Mouse (Mus musculus): ENCODE measurements around the gene Gm3373. TPM values are rescaled to one million over a fixed set of nuclear protein-coding genes. Genes with fewer than 3 reads are reported as not detected.
"Not testable (repeated sequence)": the region's sequence is repeated elsewhere in the genome, so short reads cannot be mapped to it uniquely, and the experiment has no call there.

The Gm3373 gene
- polyA plus RNA-seq (2016; fragmentation: Nextera tagmentation; extraction: Ambion mirVana), result 0.17 and 0.75 TPM in 2 replicates

DNA sequence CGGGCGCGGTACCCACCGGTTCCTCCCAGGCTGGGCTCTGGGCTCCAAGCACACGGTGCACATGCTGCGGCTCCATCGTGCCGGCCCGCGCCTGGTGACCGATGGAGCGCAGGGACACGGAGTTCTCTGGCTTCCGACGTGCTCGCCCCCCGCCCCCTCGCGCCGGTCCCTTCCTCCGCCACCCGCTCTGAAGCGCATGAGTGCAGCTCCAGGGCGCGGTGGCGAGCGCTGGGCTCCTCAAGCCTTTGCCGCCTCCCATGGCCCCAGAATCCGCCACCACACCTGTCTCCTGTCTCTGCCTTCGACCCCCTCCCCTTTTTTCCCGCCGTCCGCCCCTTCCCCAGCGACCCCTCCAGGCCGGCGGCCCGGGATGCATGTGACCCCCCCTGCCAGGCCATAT, at the start of gene Gm3373:
Gm3373 (minus strand) TSS at position 101 of the 400 bp plus-strand sequence.
- H3K4me2 ChIP-seq (replicated peaks); H3K4me3 ChIP-seq; H3K9me3 ChIP-seq (replicated peaks); ATAC-seq (ENCODE audit: low FRiP score); H3K27ac ChIP-seq; H3K36me3 ChIP-seq; H3K9ac ChIP-seq; H3K27me3 ChIP-seq; H3K4me1 ChIP-seq: not testable (repeated sequence)
- WGBS, result no CpG with 5 or more reads among the region's 37 CpGs

DNA sequence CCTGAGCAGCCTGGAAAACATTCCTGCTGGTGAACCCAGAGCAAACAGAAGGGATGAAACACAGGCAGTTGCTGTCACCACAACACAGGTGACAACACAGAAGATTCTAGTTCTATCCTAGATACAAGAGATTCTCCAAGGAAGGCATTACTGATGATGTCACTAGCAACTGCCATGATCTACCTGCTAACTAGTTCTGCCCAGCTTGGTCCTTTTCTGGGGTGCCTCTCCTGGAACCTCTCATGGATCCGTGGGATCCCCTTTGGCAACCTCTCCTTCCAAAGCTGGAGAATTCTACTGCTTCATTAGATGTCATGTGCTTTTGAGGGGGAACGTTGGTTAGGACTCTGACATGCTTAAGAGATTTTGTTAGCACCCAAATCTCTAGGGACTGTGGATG, 54.0 kb downstream of the Gm3373 start, which contains the start of gene Gm9603:
Gm9603 (minus strand) TSS at position 101 of the 400 bp plus-strand sequence.
- not testable (repeated sequence) for H3K36me3 ChIP-seq; H3K4me1 ChIP-seq; H3K9me3 ChIP-seq (replicated peaks); H3K4me3 ChIP-seq; H3K27me3 ChIP-seq; ATAC-seq (ENCODE audit: low FRiP score); H3K4me2 ChIP-seq (replicated peaks); H3K9ac ChIP-seq; H3K27ac ChIP-seq
- no CpG with 5 or more reads among the region's 2 CpGs for WGBS

Other genes starting within 250 kb of the Gm3373 start
- gene Gm3488, start 239.9 kb downstream of the Gm3373 start, polyA plus RNA-seq (2016; fragmentation: Nextera tagmentation; extraction: Ambion mirVana), result 3.7 and 4.4 TPM in 2 replicates
- not detected in 2 replicates for gene Gm3532, start 203.1 kb downstream of the Gm3373 start, polyA plus RNA-seq (2016; fragmentation: Nextera tagmentation; extraction: Ambion mirVana)
- not detected in 2 replicates for gene Gm8265, start 108.5 kb downstream of the Gm3373 start, polyA plus RNA-seq (2016; fragmentation: Nextera tagmentation; extraction: Ambion mirVana)
- not detected in 2 replicates for gene Gm9603, start 54.1 kb downstream of the Gm3373 start, polyA plus RNA-seq (2016; fragmentation: Nextera tagmentation; extraction: Ambion mirVana)
- 2.0 and 2.1 TPM in 2 replicates for gene Gm3383, start 66.4 kb upstream of the Gm3373 start, polyA plus RNA-seq (2016; fragmentation: Nextera tagmentation; extraction: Ambion mirVana)
- gene Gm3424, start 88.8 kb upstream of the Gm3373 start, polyA plus RNA-seq (2016; fragmentation: Nextera tagmentation; extraction: Ambion mirVana), result not detected in 2 replicates
- gene Gm8237, start 138.8 kb upstream of the Gm3373 start, polyA plus RNA-seq (2016; fragmentation: Nextera tagmentation; extraction: Ambion mirVana), result 0.37 and 0.42 TPM in 2 replicates
- 1.5 and 1.7 TPM in 2 replicates for gene Gm3248, start 220.2 kb upstream of the Gm3373 start, polyA plus RNA-seq (2016; fragmentation: Nextera tagmentation; extraction: Ambion mirVana)
- not detected in 2 replicates for gene Gm3453, start 237.6 kb upstream of the Gm3373 start, polyA plus RNA-seq (2016; fragmentation: Nextera tagmentation; extraction: Ambion mirVana)